Mouse (Mus musculus) urinary bladder, adult 2 months (tissue): ENCODE data around the gene Mmrn2. TPM values are rescaled to one million over a fixed set of nuclear protein-coding genes. Genes with fewer than 3 reads are reported as not detected.

ENCODE experiments used
- DNase-seq: peaks from one replicate; pipeline ENCODE4 v3.0.0; 2022; ENCODE audit warnings: low spot score
- polyA plus RNA-seq: library from polyadenylated mRNA; depleted of rRNA; stranded (reverse); fragments of >200 nt; gene quantifications from 2 replicates; pipeline ENCODE4 v1.2.3, GENCODE M21; 2012; rRNA removed

The Mmrn2 gene
- 8.0 and 14.0 TPM in 2 replicates for polyA plus RNA-seq

GRCm38 (mm10) chr14:34375415-34375904 lies at the start of gene Mmrn2:
Gene Mmrn2 (plus strand): TSS chr14:34375465.
- no peak for DNase-seq

GRCm38 (mm10) chr14:34326606-34327005 lies 48.7 kb upstream of the Mmrn2 start:
- no peak for DNase-seq

- no peak for DNase-seq
Measured at GRCm38 (mm10) chr14:34327618-34328017, 47.6 kb upstream of the Mmrn2 start.

GRCm38 (mm10) chr14:34330657-34331158 lies 44.6 kb upstream of the Mmrn2 start:
- DNase-seq = no peak

GRCm38 (mm10) chr14:34331886-34332285 lies 43.4 kb upstream of the Mmrn2 start:
- no peak for DNase-seq

GRCm38 (mm10) chr14:34332476-34332875 lies 42.8 kb upstream of the Mmrn2 start:
- DNase-seq = no peak

GRCm38 (mm10) chr14:34339446-34339845 lies 35.8 kb upstream of the Mmrn2 start:
- no peak for DNase-seq

- no peak for DNase-seq
Measured at GRCm38 (mm10) chr14:34341993-34342392, 33.3 kb upstream of the Mmrn2 start.

GRCm38 (mm10) chr14:34343078-34343477 lies 32.2 kb upstream of the Mmrn2 start:
- DNase-seq = no peak

GRCm38 (mm10) chr14:34344361-34344760 lies 30.9 kb upstream of the Mmrn2 start:
- DNase-seq = no peak

- DNase-seq = no peak
Measured at GRCm38 (mm10) chr14:34345771-34346566, 29.3 kb upstream of the Mmrn2 start.

- DNase-seq = no peak
Measured at GRCm38 (mm10) chr14:34347084-34347483, 28.2 kb upstream of the Mmrn2 start.

- no peak for DNase-seq
Measured at GRCm38 (mm10) chr14:34348301-34348700, 27.0 kb upstream of the Mmrn2 start.

GRCm38 (mm10) chr14:34349007-34349406 lies 26.3 kb upstream of the Mmrn2 start:
- DNase-seq = no peak

- DNase-seq = no peak
Measured at GRCm38 (mm10) chr14:34351660-34352059, 23.6 kb upstream of the Mmrn2 start.

GRCm38 (mm10) chr14:34352523-34352922 lies 22.7 kb upstream of the Mmrn2 start:
- no peak for DNase-seq

GRCm38 (mm10) chr14:34353326-34353725 lies 21.9 kb upstream of the Mmrn2 start:
- DNase-seq = no peak

GRCm38 (mm10) chr14:34354456-34354855 lies 20.8 kb upstream of the Mmrn2 start:
- DNase-seq = no peak

GRCm38 (mm10) chr14:34355301-34355700 lies 20.0 kb upstream of the Mmrn2 start, which contains the start of gene Fam25c:
Gene Fam25c (minus strand): TSS chr14:34355433.
- no peak for DNase-seq

- no peak for DNase-seq
Measured at GRCm38 (mm10) chr14:34357671-34358455, 17.4 kb upstream of the Mmrn2 start.

- DNase-seq = no peak
Measured at GRCm38 (mm10) chr14:34359676-34360244, 15.5 kb upstream of the Mmrn2 start.

GRCm38 (mm10) chr14:34360251-34360650 lies 15.0 kb upstream of the Mmrn2 start:
- DNase-seq = no peak
